Comparison of ENCODE assay signal across 15 mouse cellular contexts in the genomic region with DNA sequence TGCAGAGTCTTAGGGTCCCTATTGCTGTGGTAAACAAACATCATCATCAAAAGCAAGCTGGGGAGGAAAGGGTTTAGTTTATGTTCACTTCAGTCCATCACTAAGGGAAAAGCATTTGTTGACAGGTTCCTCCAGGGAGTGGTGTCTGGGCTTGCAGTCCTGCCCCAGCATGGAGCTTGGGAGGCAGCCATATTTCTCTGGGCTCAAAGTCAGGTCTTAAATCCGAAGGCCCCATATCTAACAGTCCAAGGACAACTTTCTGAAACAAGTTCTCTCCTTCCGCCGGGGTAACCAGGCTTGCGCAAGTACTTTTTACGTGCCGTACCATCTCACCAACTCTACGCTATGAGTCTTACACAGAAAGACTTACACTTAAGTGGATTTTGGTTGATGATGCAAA.
A peak's percentile ranks its signal among the peaks of the same experiment; 100 is the strongest.
DNase-seq lines count a peak whose midpoint lies in the region; ATAC-seq and TF ChIP-seq lines count a peak whose summit lies in the region.
"Had no signal": no experiment of that assay in that cellular context is flagged by ENCODE, and none has a peak within 500 bp of the region (broad histone marks: within the 10 kb centered on the region; RNA-seq: fewer than 3 reads in every experiment).

No protein-coding gene starts in this region.

- no peak for TF ChIP-seq POLR2A in cerebellum, adult 2 months (IDR thresholded peaks at IDR 0.05; ENCODE audit: borderline replicate concordance, insufficient read depth, low read length)

- no peaks in the 10 kb centered on the region for H3K27me3 ChIP-seq in cerebellum, adult 2 months (ENCODE audit: control insufficient read depth, insufficient read depth, low read length)
- H3K27me3 ChIP-seq: embryonic facial prominence, embryonic 13.5 days; lung, embryonic 15.5 days had no signal

- no peaks in the 10 kb centered on the region for H3K4me1 ChIP-seq in cerebellum, adult 2 months (ENCODE audit: control insufficient read depth, insufficient read depth, low read length)
- H3K4me1 ChIP-seq: embryonic facial prominence, embryonic 13.5 days; lung, embryonic 15.5 days had no signal

- no peak overlapping the region for H3K4me3 ChIP-seq in cerebellum, adult 2 months (replicated peaks; ENCODE audit: insufficient read depth, low read depth, low read length)
- H3K4me3 ChIP-seq: embryonic facial prominence, embryonic 13.5 days; lung, embryonic 15.5 days; myocyte had no signal

- no peak for TF ChIP-seq CTCF in cerebellum, adult 2 months (IDR thresholded peaks at IDR 0.05; ENCODE audit: borderline replicate concordance, insufficient read depth, low read depth, low read length)

- DNase-seq in cerebellum, adult 11-12 months: peak; percentile 34
- DNase-seq in cerebellum, adult 9-11 months: no peak
- peak; percentile 79 for DNase-seq in left cerebral cortex, postnatal 4 days
- no peak for DNase-seq in left cerebral cortex, postnatal 25 days (ENCODE audit: low spot score in 2 of 2)
- DNase-seq in cerebellum, adult 2 months: peak; percentile 58 to 72
- DNase-seq in heart, postnatal 4 days: peak; percentile 78
- no peak for DNase-seq in lung, postnatal 36 days
- DNase-seq: B cell, adult 2 months; gastrocnemius, postnatal 36 days; layer of hippocampus, adult 9-11 months had no signal

- intact Hi-C loops in left cerebral cortex, postnatal 4 days (cut with DNase I): no loop called here
- intact Hi-C loops in left cerebral cortex, postnatal 25 days (cut with DNase I): no loop called here

- no peak for ATAC-seq in megakaryocyte-erythroid progenitor cell, adult 5-6 weeks (replicated peaks; ENCODE audit: low FRiP score, low TSS enrichment, poor library complexity, severe bottlenecking)

- WGBS in cerebellum, adult 2 months: 59% methylated on average over 7 of the region's 7 CpGs

- H3K27ac ChIP-seq in cerebellum, adult 2 months (ENCODE audit: insufficient read depth, low read length): no peak overlapping the region
- H3K27ac ChIP-seq: embryonic facial prominence, embryonic 13.5 days; kidney, postnatal 0 days; lung, embryonic 15.5 days had no signal

Comparison
In these comparisons a context has a peak if more than half of its experiments do, and no peak if none do; other contexts are left out.
1. DNase-seq: peak in cerebellum, adult 11-12 months (single experiment), left cerebral cortex, postnatal 4 days (single experiment), cerebellum, adult 2 months (2 of 2) and heart, postnatal 4 days (single experiment); none in cerebellum, adult 9-11 months (single experiment), left cerebral cortex, postnatal 25 days (0 of 2) and lung, postnatal 36 days (single experiment).